Mouse (Mus musculus) cerebellum, adult (tissue): ENCODE measurements at regions not wholly inside any gene's neighbourhood (a gene's known extent, or its start where the extent isn't known, plus 50 kb on each side); places are given as distances from the start of the nearest gene placed in this dataset.

Source experiments
- ATAC-seq: cut with Nextera tagmentation; 2 replicates; pipeline ENCODE4 v1.9.2; 2017; ENCODE audit warnings: mild to moderate bottlenecking, moderate library complexity, mixed read lengths; ENCODE audit not compliant: insufficient number of reproducible peaks, low FRiP score, low TSS enrichment

GRCm38 (mm10) chr1:67640353-67640752, 517.5 kb downstream of the Cps1 start:
- ATAC-seq, result peak; percentile 72

- ATAC-seq, result no peak
Measured at GRCm38 (mm10) chr1:67640766-67641165, 517.9 kb downstream of the Cps1 start.

GRCm38 (mm10) chr1:67643627-67644026, 520.8 kb downstream of the Cps1 start:
- ATAC-seq, result no peak
